Mouse (Mus musculus): ENCODE results near the gene Klrc3. TPM values are rescaled to one million over a fixed set of nuclear protein-coding genes. Genes with fewer than 3 reads are reported as not detected.

Gene Klrc3
- not detected for polyA plus RNA-seq (2015; fragmentation: Illumina TruSeq; extraction: RNeasy Lipid Tissue Mini Kit (QIAGEN cat#74804); ENCODE audit: insufficient read depth, low read depth, low replicate concordance)

GRCm38 (mm10) chr6:129643237-129643636 lies at the start of gene Klrc3:
TSS of gene Klrc3 (minus strand) at chr6:129643337.

GRCm38 (mm10) chr6:129678873-129679272 lies 35.7 kb upstream of the Klrc3 start, which contains the start of gene Klrc1:
TSS of gene Klrc1 (minus strand) at chr6:129678973.

GRCm38 (mm10) chr6:129660589-129660988 lies 17.5 kb upstream of the Klrc3 start, which contains the start of gene Klrc2:
TSS of gene Klrc2 (minus strand) at chr6:129660689.

GRCm38 (mm10) chr6:129623735-129624134 lies 19.4 kb downstream of the Klrc3 start, which contains the start of gene Klrk1:
TSS of gene Klrk1 (minus strand) at chr6:129623864.

GRCm38 (mm10) chr6:129591508-129591907 lies 51.6 kb downstream of the Klrc3 start, which contains the start of gene Klrd1:
TSS of gene Klrd1 (plus strand) at chr6:129591782.

Other genes with a start within 250 kb of the Klrc3 start
- gene Clec1b, start 246.0 kb downstream of the Klrc3 start, polyA plus RNA-seq (2015; fragmentation: Illumina TruSeq; extraction: RNeasy Lipid Tissue Mini Kit (QIAGEN cat#74804); ENCODE audit: insufficient read depth, low read depth, low replicate concordance) = not detected
- gene Clec9a, start 234.5 kb downstream of the Klrc3 start, polyA plus RNA-seq (2015; fragmentation: Illumina TruSeq; extraction: RNeasy Lipid Tissue Mini Kit (QIAGEN cat#74804); ENCODE audit: insufficient read depth, low read depth, low replicate concordance) = 0.90 TPM
- gene Clec1a, start 191.3 kb downstream of the Klrc3 start, polyA plus RNA-seq (2015; fragmentation: Illumina TruSeq; extraction: RNeasy Lipid Tissue Mini Kit (QIAGEN cat#74804); ENCODE audit: insufficient read depth, low read depth, low replicate concordance) = 2.3 TPM
- not detected for gene Olr1, start 136.2 kb downstream of the Klrc3 start, polyA plus RNA-seq (2015; fragmentation: Illumina TruSeq; extraction: RNeasy Lipid Tissue Mini Kit (QIAGEN cat#74804); ENCODE audit: insufficient read depth, low read depth, low replicate concordance)
- not detected for gene Tmem52b, start 130.8 kb downstream of the Klrc3 start, polyA plus RNA-seq (2015; fragmentation: Illumina TruSeq; extraction: RNeasy Lipid Tissue Mini Kit (QIAGEN cat#74804); ENCODE audit: insufficient read depth, low read depth, low replicate concordance)
- gene Gabarapl1, start 110.2 kb downstream of the Klrc3 start, polyA plus RNA-seq (2015; fragmentation: Illumina TruSeq; extraction: RNeasy Lipid Tissue Mini Kit (QIAGEN cat#74804); ENCODE audit: insufficient read depth, low read depth, low replicate concordance) = 44.3 TPM
- gene Klre1, start 65.4 kb downstream of the Klrc3 start, polyA plus RNA-seq (2015; fragmentation: Illumina TruSeq; extraction: RNeasy Lipid Tissue Mini Kit (QIAGEN cat#74804); ENCODE audit: insufficient read depth, low read depth, low replicate concordance) = not detected
- gene Klrd1, start 51.6 kb downstream of the Klrc3 start, polyA plus RNA-seq (2015; fragmentation: Illumina TruSeq; extraction: RNeasy Lipid Tissue Mini Kit (QIAGEN cat#74804); ENCODE audit: insufficient read depth, low read depth, low replicate concordance) = not detected
- not detected for gene Klrk1, start 19.5 kb downstream of the Klrc3 start, polyA plus RNA-seq (2015; fragmentation: Illumina TruSeq; extraction: RNeasy Lipid Tissue Mini Kit (QIAGEN cat#74804); ENCODE audit: insufficient read depth, low read depth, low replicate concordance)
- gene Klrc2, start 17.4 kb upstream of the Klrc3 start, polyA plus RNA-seq (2015; fragmentation: Illumina TruSeq; extraction: RNeasy Lipid Tissue Mini Kit (QIAGEN cat#74804); ENCODE audit: insufficient read depth, low read depth, low replicate concordance) = not detected
- gene Klrc1, start 35.6 kb upstream of the Klrc3 start, polyA plus RNA-seq (2015; fragmentation: Illumina TruSeq; extraction: RNeasy Lipid Tissue Mini Kit (QIAGEN cat#74804); ENCODE audit: insufficient read depth, low read depth, low replicate concordance) = not detected
- not detected for gene Klri1, start 73.8 kb upstream of the Klrc3 start, polyA plus RNA-seq (2015; fragmentation: Illumina TruSeq; extraction: RNeasy Lipid Tissue Mini Kit (QIAGEN cat#74804); ENCODE audit: insufficient read depth, low read depth, low replicate concordance)
- gene Klri2, start 97.1 kb upstream of the Klrc3 start, polyA plus RNA-seq (2015; fragmentation: Illumina TruSeq; extraction: RNeasy Lipid Tissue Mini Kit (QIAGEN cat#74804); ENCODE audit: insufficient read depth, low read depth, low replicate concordance) = not detected
- not detected for gene Gm156, start 140.9 kb upstream of the Klrc3 start, polyA plus RNA-seq (2015; fragmentation: Illumina TruSeq; extraction: RNeasy Lipid Tissue Mini Kit (QIAGEN cat#74804); ENCODE audit: insufficient read depth, low read depth, low replicate concordance)
- not detected for gene Gm17631, start 219.3 kb upstream of the Klrc3 start, polyA plus RNA-seq (2015; fragmentation: Illumina TruSeq; extraction: RNeasy Lipid Tissue Mini Kit (QIAGEN cat#74804); ENCODE audit: insufficient read depth, low read depth, low replicate concordance)
- not detected for gene Klra17, start 233.3 kb upstream of the Klrc3 start, polyA plus RNA-seq (2015; fragmentation: Illumina TruSeq; extraction: RNeasy Lipid Tissue Mini Kit (QIAGEN cat#74804); ENCODE audit: insufficient read depth, low read depth, low replicate concordance)

Data from pancreas, adult 10 weeks (tissue).